Comparison of ENCODE assay signal across 23 mouse cellular contexts in the genomic region with DNA sequence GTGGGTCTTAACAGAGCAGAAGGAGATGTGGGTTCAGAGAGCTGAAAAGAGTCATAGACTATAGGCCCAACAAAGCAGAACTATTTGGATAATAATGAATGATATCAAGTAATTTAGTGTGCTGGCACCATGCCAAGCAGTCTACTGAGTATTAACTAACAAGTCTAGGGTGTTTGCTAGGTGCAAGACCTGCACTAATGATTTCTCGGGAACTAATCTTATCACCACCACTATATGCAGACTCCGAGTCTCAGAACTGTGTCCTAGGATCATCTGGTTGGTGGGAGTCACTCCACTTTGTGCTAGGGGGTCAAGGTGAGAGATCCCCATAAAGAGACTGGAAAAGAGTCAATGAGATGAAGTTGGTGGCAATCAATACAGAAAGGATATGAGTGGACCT. TPM values are rescaled to one million over a fixed set of nuclear protein-coding genes. Genes with fewer than 3 reads are reported as not detected.
"Had no signal": no experiment of that assay in that cellular context is flagged by ENCODE, and none has a peak within 500 bp of the region (broad histone marks: within the 10 kb centered on the region; RNA-seq: fewer than 3 reads in every experiment).

No protein-coding gene starts in this region.

- H3K4me3 ChIP-seq: liver, embryonic 15.5 days; lung, embryonic 15.5 days; megakaryocyte, embryonic 14.5 days; midbrain, embryonic 13.5 days; midbrain, embryonic 15.5 days; neural tube, embryonic 12.5 days; stomach, embryonic 15.5 days had no signal

- H3K9ac ChIP-seq: liver, embryonic 15.5 days; liver, postnatal 0 days; lung, embryonic 15.5 days; midbrain, embryonic 13.5 days; midbrain, embryonic 15.5 days; neural tube, embryonic 12.5 days; stomach, embryonic 15.5 days had no signal

- H3K4me2 ChIP-seq: liver, embryonic 15.5 days; lung, embryonic 15.5 days; midbrain, embryonic 11.5 days; midbrain, embryonic 13.5 days; midbrain, embryonic 15.5 days; neural tube, embryonic 12.5 days; stomach, embryonic 15.5 days had no signal

- H3K27ac ChIP-seq: liver, embryonic 15.5 days; lung, embryonic 15.5 days; macrophage; midbrain, embryonic 13.5 days; midbrain, embryonic 15.5 days; neural tube, embryonic 12.5 days; stomach, embryonic 15.5 days had no signal

- ATAC-seq: liver, postnatal 0 days; lung, postnatal 0 days; midbrain, embryonic 13.5 days; midbrain, embryonic 15.5 days had no signal

- H3K36me3 ChIP-seq: liver, embryonic 15.5 days; lung, embryonic 15.5 days; midbrain, embryonic 15.5 days; neural tube, embryonic 12.5 days; stomach, embryonic 15.5 days had no signal

- H3K4me1 ChIP-seq: liver, embryonic 15.5 days; lung, embryonic 15.5 days; megakaryocyte, embryonic 14.5 days; neural tube, embryonic 12.5 days; stomach, embryonic 15.5 days had no signal

- H3K9me3 ChIP-seq: liver, embryonic 15.5 days; lung, embryonic 15.5 days; megakaryocyte, embryonic 14.5 days; midbrain, embryonic 13.5 days; midbrain, embryonic 15.5 days; neural tube, embryonic 12.5 days; stomach, embryonic 15.5 days had no signal

- DNase-seq: liver, postnatal 0 days; lung, postnatal 14 days; lung, postnatal 36 days; right cerebral cortex, postnatal 14 days; thymus, adult 2 months; thymus, postnatal 25 days; thymus, postnatal 4 days had no signal

- H3K27me3 ChIP-seq: liver, embryonic 15.5 days; lung, embryonic 15.5 days; midbrain, embryonic 13.5 days; midbrain, embryonic 15.5 days; neural tube, embryonic 12.5 days; stomach, embryonic 15.5 days had no signal

RNA-seq across cellular contexts. Expression of a gene that starts 43.1 kb away (rescaled TPM):
- total RNA-seq: megakaryocyte progenitor cell, adult 5-6 weeks; midbrain, postnatal 0 days; monocyte, adult 5-6 weeks; neutrophil, adult 5-6 weeks had no signal
- polyA plus RNA-seq: lung, embryonic 15.5 days; macrophage; midbrain, embryonic 13.5 days; midbrain, embryonic 15.5 days; neural tube, embryonic 14.5 days; spleen, adult 2 months; thymus, adult 2 months had no signal
